Mouse (Mus musculus): ENCODE measurements around the gene S100g.

S100g gene

DNA sequence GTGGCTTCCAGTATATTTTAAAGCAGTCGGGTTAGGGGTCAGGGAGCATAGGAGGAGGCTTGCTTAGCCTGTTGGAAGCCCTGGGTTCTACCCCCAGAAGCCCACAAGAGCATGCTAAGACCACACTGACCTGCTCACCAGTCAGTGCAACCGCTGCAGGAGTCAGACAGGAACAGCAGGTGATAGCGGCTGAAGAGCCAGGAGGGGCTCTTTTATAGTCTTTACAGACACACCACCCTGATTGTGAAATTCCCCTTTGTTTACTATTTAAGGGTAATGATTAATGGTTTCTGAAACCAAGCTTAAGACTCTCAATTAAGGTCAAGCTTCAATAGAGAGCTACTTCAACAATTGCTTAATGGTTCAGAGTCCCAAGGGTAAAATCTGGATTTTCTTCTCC lies at the start of gene S100g:
S100g (minus strand) TSS at position 217 of the 400 bp plus-strand sequence.
- no peak for DNase-seq (ENCODE audit: low spot score in 2 of 2)

DNA sequence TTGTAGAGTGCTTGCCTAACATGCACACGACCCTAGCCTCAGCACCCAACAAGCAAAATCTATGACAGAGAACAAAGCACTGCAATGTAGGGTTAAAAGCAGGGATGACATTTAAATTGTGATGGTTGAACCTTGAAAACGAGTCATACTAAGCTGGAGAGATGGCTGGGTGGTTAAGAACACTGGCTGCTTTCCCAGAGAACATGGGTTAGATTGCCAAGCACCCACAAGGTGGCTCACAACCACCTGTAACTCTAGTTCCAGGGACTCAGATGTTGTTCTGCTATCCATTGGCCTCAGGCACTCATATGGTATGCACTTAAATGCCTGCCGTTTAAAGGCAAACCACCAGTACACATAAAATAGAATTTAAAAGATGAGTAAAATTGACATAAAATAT lies 27.7 kb upstream of the S100g start:
- no peak for DNase-seq (ENCODE audit: low spot score in 2 of 2)

DNA sequence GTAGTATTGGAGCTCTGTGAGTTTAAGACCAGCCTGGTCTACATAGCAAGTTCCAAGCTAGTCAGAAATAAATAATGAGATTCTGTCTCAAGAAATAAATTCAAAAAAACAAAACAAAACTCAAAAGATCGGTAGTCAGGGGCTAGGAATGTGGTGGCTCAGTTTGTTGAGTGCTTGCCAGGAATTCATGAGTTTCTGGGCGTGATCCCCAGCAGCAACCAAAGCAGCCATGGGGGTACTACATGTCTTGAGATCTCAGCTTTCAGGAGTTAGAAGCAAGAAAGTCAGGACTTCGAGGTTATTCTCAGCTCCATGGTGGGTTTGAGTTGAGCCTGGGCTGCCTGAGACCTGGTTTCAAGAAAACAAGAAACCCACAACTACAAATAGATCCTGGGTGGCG lies 27.0 kb upstream of the S100g start:
- DNase-seq (ENCODE audit: low spot score in 2 of 2), result no peak

DNA sequence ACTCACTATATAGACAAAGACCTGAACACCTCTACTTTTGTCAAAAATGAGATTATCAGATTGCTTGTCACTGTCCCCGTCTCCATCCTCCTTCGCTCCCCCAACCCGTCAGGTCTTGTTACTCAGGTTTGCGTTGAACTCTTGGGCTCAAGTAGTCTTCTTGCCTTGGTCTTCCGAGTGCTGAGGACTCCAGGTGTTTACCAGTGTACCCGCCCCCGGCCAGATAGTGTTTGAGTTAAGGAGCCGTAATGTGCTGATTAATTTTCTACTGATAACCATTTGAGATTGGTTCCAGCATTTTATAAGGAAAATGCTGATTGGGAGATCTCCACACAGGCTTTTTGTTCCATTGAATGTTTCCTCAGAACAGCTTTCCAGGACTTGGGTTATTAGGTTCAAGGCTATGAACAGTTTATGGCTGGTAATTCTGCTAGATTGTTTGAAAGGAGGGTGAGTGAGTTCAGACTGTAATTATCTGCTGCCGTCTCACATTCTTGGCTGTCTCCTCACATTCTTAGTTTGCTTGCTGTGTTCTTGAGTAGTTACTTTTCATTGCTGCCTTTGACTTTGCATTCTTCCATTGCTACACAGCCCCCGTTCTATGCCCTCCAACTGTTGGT lies 22.6 kb upstream of the S100g start:
- DNase-seq (ENCODE audit: low spot score in 2 of 2), result no peak

DNA sequence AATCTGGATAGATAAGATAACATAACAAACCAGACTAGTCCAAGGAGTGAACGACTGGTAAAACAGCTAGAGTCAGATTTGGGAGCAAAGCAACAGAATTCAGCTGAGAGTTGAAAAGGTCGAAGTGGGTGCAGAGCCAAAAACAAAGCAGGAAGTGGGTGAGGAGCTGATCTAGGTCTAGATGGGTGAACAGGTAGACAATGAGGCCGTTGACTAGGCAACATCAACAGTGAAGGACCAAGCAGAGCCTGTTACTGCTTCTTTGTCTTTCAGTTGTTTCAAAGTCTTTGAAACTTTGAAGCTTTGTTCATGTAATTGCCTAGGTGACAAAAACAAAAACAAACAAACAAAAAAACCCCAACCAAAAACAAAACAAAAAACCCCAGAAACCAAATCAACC lies 11.8 kb upstream of the S100g start:
- no peak for DNase-seq (ENCODE audit: low spot score in 2 of 2)

DNA sequence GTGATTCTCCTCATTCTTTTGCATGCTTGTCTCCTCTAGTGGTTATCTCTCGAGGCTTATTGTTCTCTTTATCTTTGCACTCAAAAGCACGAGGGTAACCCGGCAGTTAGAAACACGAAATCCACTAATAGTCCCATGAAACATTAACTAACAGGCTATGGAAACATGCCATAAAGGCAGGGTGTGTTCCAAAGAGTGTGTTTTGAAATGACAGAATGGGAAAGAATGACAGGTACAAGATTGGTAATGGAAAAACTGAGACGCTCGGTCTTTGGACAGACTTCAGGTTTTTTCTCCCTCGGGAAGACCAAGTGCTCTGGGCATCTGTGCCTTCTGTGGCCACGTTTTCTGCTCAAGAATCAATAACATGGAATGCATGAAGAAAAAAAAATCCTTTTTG lies 3.1 kb upstream of the S100g start:
- DNase-seq (ENCODE audit: low spot score in 2 of 2), result no peak

DNA sequence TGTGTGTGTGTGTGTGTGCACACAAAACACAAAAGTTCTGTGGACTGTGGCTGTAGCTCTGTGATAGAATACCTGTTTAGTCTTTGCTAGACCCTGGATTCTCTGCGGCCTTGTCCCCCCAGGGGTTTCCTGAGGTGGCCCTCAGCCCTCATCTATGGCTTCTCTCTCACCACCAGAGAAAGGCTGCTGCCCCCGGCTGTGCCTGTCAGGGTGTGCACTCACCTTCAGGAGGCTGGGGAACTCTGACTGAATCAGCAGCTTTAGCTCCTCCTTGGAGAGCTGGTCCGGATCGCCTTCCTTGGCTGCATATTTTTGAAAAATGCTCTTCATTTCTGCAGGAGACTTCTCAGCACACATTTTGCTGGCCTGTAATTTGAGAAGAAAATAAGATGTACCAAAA lies 559 bp downstream of the S100g start:
- DNase-seq (ENCODE audit: low spot score in 2 of 2), result no peak

DNA sequence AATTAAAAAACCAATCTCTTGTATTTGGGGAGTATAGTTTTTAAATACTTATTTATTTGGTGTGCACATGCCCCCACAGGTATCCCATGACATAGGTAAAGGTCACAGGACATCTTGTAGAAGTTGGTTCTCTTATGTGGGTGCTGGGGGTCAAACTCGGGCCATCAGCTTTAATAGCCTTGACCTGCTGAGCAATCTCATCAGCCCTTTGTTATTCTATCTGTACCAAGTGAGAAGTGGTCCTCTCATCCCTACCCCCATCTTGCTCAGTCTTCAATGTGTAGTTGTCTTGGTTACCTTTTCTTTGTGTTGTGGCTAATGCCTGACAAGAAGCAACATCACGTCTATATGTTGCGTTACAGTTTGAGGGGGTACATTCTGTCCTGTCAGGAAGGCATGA lies 6.5 kb downstream of the S100g start:
- no peak for DNase-seq (ENCODE audit: low spot score in 2 of 2)

DNA sequence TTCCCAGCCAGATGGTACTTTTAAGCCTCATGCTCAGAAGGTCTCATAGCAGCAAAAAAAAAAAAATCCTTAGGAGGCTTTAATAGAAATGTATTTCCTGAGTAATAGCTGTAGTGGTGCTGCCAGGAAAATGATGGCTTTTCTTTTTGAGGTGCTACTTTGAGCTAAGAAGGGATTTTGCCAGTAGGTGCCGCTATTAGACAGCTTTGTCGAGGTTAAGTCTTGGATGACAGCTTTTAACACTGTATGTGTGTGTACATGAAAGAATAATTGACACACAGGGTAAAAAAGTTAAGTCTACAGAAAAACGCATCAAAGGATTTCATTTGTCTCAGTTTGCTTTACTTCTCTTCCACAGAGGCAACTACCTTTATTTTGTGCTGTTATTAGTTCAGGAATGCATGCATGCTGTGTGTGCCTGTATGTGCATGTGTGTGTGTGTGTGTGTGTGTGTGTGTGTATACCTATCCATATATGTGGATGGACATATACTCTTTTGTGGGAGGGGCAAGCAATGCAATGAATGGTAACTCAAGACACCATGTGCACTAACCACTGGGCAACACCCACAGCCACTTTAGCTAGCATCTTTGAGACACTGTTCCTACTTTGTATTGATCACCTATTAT lies 14.5 kb downstream of the S100g start:
- DNase-seq (ENCODE audit: low spot score in 2 of 2), result peak in 1 of 2 experiments; percentile 29

DNA sequence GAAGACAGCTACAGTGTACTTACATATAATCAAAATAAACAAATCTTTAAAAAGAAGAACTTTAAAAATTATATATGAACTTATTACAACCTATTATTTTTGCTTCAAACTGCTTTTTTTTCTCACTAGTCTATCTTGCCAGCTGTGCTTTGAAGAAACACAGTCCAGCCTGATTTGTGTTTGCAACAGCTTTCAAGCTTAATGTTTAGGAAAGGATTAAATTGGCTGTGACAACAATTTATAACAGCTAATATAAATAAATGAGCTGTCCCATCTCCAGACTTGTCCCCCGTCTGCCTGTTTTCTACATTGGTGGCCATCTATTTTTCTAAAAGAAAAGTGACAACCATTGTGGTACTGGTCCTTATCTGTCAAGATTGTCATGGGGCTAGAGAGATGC lies 22.4 kb downstream of the S100g start:
- DNase-seq (ENCODE audit: low spot score in 2 of 2), result no peak

DNA sequence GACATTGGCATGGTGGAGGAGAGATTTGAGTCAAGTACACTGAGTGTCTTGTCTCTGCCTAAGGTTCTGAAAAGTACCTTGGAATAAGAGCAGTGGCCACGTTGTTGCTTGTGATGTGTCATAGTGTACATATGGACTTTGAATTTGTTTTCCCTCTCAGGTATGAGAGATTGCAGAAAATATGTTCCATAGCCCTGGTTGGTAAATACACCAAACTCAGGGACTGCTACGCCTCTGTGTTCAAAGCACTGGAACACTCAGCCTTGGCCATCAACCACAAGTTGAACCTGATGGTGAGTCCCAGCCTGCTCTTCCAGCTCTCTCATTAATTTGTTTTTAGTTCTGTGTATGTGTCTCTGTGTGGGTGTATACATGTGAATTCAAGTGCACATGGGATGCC lies 32.9 kb downstream of the S100g start:
- no peak for DNase-seq (ENCODE audit: low spot score in 2 of 2)

DNA sequence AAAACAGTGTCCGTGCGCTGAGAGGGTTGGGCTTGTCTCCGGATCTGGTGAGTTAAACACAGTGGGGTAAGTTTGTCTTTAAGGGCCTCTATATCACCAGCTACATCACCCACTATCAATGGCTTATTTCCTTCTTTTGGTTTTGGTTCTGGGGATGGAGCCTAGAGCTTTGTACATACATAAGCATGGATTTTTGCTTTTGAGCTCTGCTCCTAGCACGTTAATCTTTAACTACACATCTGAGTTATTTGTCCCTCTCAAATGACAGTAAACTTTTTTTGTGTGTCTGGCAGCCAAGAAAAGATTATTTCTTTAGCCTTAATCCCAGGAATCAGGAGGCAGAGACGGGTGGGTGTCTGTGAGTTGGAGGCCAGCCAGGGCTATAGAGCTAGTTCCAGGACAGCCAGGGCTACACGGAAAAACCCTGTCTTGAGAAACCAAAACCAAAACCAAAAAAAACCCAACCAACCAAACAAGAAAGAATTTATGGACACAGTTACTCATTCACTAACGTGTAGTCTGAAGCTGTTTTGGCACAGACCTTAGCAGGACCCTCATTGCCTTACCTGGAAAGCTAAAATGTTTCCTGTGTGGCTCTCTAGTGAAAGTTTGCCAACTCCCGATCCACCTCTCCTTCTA lies 42.8 kb downstream of the S100g start:
- no peak for DNase-seq (ENCODE audit: low spot score in 2 of 2)

DNA sequence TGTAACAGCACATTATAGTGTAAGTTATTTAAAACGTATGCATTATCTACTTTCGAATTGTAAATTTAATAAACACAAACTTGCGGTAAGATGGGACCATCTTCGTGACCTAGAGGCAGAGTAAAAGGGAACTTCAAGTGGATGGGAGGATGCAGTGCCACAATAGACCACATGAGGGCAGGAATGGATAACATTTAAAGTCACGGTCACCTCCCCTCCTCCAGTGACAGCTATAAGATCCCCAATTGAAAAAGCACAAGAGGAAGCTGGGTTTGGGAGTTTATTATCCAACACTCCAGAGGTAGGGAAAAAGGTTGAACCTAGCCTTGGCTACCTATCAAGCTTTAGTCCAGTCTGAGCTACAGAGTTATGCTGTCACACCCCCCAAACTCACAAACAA lies 48.7 kb downstream of the S100g start:
- DNase-seq (ENCODE audit: low spot score in 2 of 2), result peak; percentile 26 to 45

DNA sequence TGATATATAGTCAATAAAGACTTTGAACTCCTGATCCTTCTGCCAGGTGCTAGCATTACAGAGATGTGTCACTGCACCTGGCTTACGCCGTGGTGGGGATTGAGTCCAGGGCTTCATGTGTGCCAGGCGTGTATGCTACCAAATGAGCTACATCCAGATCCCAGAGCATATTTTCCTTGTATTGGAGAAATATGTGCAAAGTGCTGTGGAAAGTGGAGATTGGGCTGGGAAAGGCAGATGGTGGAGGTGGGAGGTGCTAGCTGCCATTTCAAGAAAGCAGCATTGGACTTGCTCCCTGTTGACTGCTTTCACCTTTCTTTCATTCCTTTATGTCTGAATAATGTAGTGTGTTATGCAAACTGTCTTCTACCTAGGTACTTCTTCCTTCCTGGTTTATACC lies 50.7 kb downstream of the S100g start:
- DNase-seq (ENCODE audit: low spot score in 2 of 2), result no peak

Measured in cerebellum, postnatal 4 days (tissue).